Mouse (Mus musculus): ENCODE measurements around the gene Nup188.

DNA sequence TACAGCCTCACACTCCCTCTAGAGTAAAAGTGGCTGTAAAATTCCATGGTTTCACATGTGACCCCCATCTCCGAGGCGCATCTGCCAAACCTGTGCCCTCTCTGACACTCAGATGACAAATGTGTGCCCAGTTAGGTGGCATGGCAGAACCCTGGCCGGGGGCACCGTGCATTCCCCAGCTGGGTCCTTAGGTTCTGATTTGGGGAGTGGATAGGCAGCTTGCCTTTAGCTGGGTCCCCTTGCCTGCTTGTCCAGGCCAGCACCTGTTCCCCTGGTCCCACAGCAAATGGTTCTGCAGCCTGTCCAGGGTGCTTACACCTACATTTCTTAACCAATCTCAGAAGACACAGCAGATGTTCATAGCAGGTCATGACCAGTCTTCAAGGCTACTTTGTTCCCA lies 42.8 kb upstream of the Nup188 start:
- TF ChIP-seq CTCF (IDR thresholded peaks at IDR 0.05; ENCODE audit: low read depth, low read length) (no peak), POLR2AphosphoS5 (IDR thresholded peaks at IDR 0.05; ENCODE audit: insufficient replicate concordance, low read depth, low read length) (no peak)

Measured in G1E (cell line).